Mouse (Mus musculus): ENCODE measurements around the gene Zfp866. TPM values are rescaled to one million over a fixed set of nuclear protein-coding genes. Genes with fewer than 3 reads are reported as not detected.

The Zfp866 gene
- polyA plus RNA-seq, 2 experiments = 29.5 to 30.6 TPM

DNA sequence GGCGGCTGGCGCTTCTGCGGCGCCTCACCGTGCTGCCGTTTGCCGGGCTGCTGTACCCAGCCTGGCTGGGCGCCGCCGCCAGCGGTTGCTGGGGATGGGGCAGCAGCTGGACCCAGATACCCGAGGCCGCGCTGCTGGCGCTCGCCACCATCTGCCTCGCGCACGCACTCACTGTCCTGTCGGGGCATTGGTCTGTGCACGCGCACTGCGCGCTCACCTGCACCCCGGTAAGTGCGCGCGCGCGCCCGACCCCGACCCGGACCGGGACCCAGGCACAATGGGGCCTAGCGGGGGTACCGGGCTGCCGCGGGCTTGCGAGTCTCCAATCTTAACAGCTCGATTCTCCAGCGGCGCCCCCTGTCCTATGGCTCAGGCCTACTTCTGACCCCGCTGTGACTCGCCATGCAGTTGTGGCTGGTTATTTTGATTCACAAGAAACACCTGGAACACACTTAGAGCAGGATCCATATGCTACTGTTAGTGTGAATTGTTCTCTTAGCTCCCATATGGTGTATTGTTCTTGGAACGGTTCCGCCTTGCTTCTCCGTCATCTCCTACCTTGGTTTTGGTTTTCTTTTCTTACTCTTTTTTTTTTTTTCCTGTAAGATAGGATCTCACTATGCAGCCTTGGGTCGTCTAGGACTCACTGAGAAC lies 564 bp upstream of the Zfp866 start:
- Histone ChIP-seq H3K27ac (replicated peaks; ENCODE audit: low read depth, low read length) (peak overlapping the region; percentile 71), H3K9me3 (ENCODE audit: control insufficient read depth, low read length) (no peaks in the 10 kb centered on the region), H3K4me3 (replicated peaks; ENCODE audit: low read length) (peak overlapping the region; percentile 99), H3K36me3 (ENCODE audit: control insufficient read depth, insufficient read depth, low read length) (peaks cover 29% of the 10 kb centered on the region), H3K4me1 (ENCODE audit: control insufficient read depth, insufficient read depth, low read length) (peaks cover 16% of the 10 kb centered on the region), H3K4me2 (replicated peaks; ENCODE audit: low read depth, low read length, severe bottlenecking) (peak overlapping the region; percentile 66), H3K27me3 (ENCODE audit: control insufficient read depth, insufficient read depth, low read length) (no peaks in the 10 kb centered on the region), H3K9ac (ENCODE audit: low read depth, low read length, severe bottlenecking) (peak overlapping the region; percentile 92)
- no peak for TF ChIP-seq POLR2A (IDR thresholded peaks at IDR 0.05; ENCODE audit: borderline replicate concordance, extremely low read depth, insufficient read depth, insufficient read length)
- under 1% methylated on average over 18 of the region's 48 CpGs for WGBS
- no peak for DNase-seq (ENCODE audit: low spot score)
- peak; percentile 64 for ATAC-seq (ENCODE audit: low FRiP score, low read depth)

GRCm38 (mm10) chr8:69790364-69790763 lies 614 bp downstream of the Zfp866 start:
- Histone ChIP-seq H3K27me3 (ENCODE audit: control insufficient read depth, insufficient read depth, low read length) (no peaks in the 10 kb centered on the region), H3K4me3 (replicated peaks; ENCODE audit: low read length) (peak overlapping the region; percentile 99), H3K9me3 (ENCODE audit: control insufficient read depth, low read length) (no peaks in the 10 kb centered on the region), H3K4me1 (ENCODE audit: control insufficient read depth, insufficient read depth, low read length) (peaks cover 16% of the 10 kb centered on the region), H3K36me3 (ENCODE audit: control insufficient read depth, insufficient read depth, low read length) (peaks cover 17% of the 10 kb centered on the region), H3K27ac (replicated peaks; ENCODE audit: low read depth, low read length) (no peak overlapping the region), H3K4me2 (replicated peaks; ENCODE audit: low read depth, low read length, severe bottlenecking) (peak overlapping the region; percentile 66), H3K9ac (ENCODE audit: low read depth, low read length, severe bottlenecking) (peak overlapping the region; percentile 92)
- DNase-seq (ENCODE audit: low spot score) (no peak), ATAC-seq (ENCODE audit: low FRiP score, low read depth) (no peak)
- WGBS = 24% methylated on average over 11 of the region's 11 CpGs
- no peak for TF ChIP-seq POLR2A (IDR thresholded peaks at IDR 0.05; ENCODE audit: borderline replicate concordance, extremely low read depth, insufficient read depth, insufficient read length)

DNA sequence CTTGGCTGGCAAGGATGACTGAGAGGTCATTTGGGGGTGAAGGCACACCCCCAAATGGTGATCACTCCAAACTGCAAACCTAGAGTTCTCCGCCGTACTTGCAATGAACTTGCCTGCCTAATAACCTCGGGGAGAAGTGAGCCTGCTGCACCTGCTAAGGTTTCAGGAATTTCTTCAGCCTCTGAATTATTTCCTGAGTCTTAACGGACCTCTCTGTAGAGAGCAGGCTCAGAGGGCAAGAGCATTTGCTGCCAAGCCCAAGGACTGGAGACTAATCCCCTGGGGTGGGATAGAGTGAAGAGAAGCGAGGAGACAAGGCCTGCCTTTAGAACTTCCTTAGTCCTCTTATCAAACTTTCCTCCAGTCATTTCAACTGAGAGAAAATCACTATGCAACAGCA lies 1.2 kb downstream of the Zfp866 start:
- Histone ChIP-seq H3K36me3 (ENCODE audit: control insufficient read depth, insufficient read depth, low read length) (peaks cover 11% of the 10 kb centered on the region), H3K9ac (ENCODE audit: low read depth, low read length, severe bottlenecking) (no peak overlapping the region), H3K4me3 (replicated peaks; ENCODE audit: low read length) (peak overlapping the region; percentile 99; the same call in 1 of the 2 replicates), H3K9me3 (ENCODE audit: control insufficient read depth, low read length) (no peaks in the 10 kb centered on the region), H3K4me2 (replicated peaks; ENCODE audit: low read depth, low read length, severe bottlenecking) (peak overlapping the region; percentile 66), H3K27ac (replicated peaks; ENCODE audit: low read depth, low read length) (no peak overlapping the region), H3K4me1 (ENCODE audit: control insufficient read depth, insufficient read depth, low read length) (peaks cover 16% of the 10 kb centered on the region), H3K27me3 (ENCODE audit: control insufficient read depth, insufficient read depth, low read length) (no peaks in the 10 kb centered on the region)
- 68% methylated on average over 5 of the region's 5 CpGs for WGBS
- DNase-seq (ENCODE audit: low spot score) = no peak
- TF ChIP-seq POLR2A (IDR thresholded peaks at IDR 0.05; ENCODE audit: borderline replicate concordance, extremely low read depth, insufficient read depth, insufficient read length) = no peak
- no peak for ATAC-seq (ENCODE audit: low FRiP score, low read depth)

DNA sequence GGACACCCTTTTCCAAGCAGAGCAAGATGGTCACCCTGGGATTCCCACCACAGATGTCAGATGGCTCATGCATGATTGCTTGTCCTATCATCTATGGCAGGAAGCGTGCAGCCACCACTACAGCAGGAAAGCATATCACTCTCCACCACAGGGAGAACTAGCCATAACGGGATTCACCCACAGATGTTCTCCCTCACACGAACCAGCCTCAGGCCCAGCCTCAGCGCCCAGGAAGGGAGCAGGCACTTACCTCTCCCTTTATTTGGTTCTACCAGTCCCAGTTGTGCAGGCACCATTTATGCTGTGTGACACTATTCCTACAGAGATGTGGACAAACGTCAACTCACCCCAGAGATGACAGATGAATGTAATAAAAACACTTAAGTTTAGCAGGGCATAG lies 1.9 kb downstream of the Zfp866 start:
- H3K4me3 ChIP-seq (replicated peaks; ENCODE audit: low read length) = no peak overlapping the region
- 89% methylated on average over 5 of the region's 5 CpGs for WGBS
- no peak overlapping the region for H3K9ac ChIP-seq (ENCODE audit: low read depth, low read length, severe bottlenecking)
- no peak overlapping the region for H3K4me2 ChIP-seq (replicated peaks; ENCODE audit: low read depth, low read length, severe bottlenecking)
- ATAC-seq (ENCODE audit: low FRiP score, low read depth) = no peak
- no peak for DNase-seq (ENCODE audit: low spot score)
- H3K36me3 ChIP-seq (ENCODE audit: control insufficient read depth, insufficient read depth, low read length) = peaks cover 5% of the 10 kb centered on the region
- H3K27ac ChIP-seq (replicated peaks; ENCODE audit: low read depth, low read length) = no peak overlapping the region
- H3K4me1 ChIP-seq (ENCODE audit: control insufficient read depth, insufficient read depth, low read length) = peaks cover 16% of the 10 kb centered on the region
- no peaks in the 10 kb centered on the region for H3K9me3 ChIP-seq (ENCODE audit: control insufficient read depth, low read length)
- TF ChIP-seq POLR2A (IDR thresholded peaks at IDR 0.05; ENCODE audit: borderline replicate concordance, extremely low read depth, insufficient read depth, insufficient read length) = no peak
- no peaks in the 10 kb centered on the region for H3K27me3 ChIP-seq (ENCODE audit: control insufficient read depth, insufficient read depth, low read length)

DNA sequence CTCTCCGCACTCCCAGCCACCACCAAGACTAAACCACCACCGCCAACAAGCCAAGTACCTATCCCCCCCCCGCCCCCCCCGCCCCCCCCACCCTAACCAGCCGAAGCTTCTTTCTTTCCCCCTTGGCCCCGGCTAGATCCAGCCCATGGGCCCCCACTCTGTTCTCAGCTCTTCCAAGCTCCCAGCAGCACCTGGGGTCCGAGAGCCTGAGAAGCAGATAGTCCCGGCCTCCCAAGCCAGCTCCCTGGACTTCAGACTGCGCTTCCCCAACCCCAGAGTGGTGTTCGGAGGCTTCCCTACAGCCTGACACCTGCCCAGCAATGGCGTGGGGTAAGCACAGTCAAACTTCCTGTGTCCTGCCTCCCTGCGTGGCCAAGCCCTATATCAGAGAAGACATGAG lies 13.9 kb downstream of the Zfp866 start:
- ATAC-seq (ENCODE audit: low FRiP score, low read depth) (no peak), DNase-seq (ENCODE audit: low spot score) (no peak)
- no peaks in the 10 kb centered on the region for H3K36me3 ChIP-seq (ENCODE audit: control insufficient read depth, insufficient read depth, low read length)
- no peaks in the 10 kb centered on the region for H3K27me3 ChIP-seq (ENCODE audit: control insufficient read depth, insufficient read depth, low read length)
- 63% methylated on average over 7 of the region's 12 CpGs for WGBS
- H3K27ac ChIP-seq (replicated peaks; ENCODE audit: low read depth, low read length) = no peak overlapping the region
- H3K4me1 ChIP-seq (ENCODE audit: control insufficient read depth, insufficient read depth, low read length) = peaks cover 15% of the 10 kb centered on the region
- no peak overlapping the region for H3K4me2 ChIP-seq (replicated peaks; ENCODE audit: low read depth, low read length, severe bottlenecking)
- no peak overlapping the region for H3K9ac ChIP-seq (ENCODE audit: low read depth, low read length, severe bottlenecking)
- no peak for TF ChIP-seq POLR2A (IDR thresholded peaks at IDR 0.05; ENCODE audit: borderline replicate concordance, extremely low read depth, insufficient read depth, insufficient read length)
- no peak overlapping the region for H3K4me3 ChIP-seq (replicated peaks; ENCODE audit: low read length)
- H3K9me3 ChIP-seq (ENCODE audit: control insufficient read depth, low read length) = no peaks in the 10 kb centered on the region
